Mouse (Mus musculus) MN1 (cell line): ENCODE results near the gene Tapt1.
A peak's percentile ranks its signal among the peaks of the same experiment; 100 is the strongest.
"Not testable (repeated sequence)": the region's sequence is repeated elsewhere in the genome, so short reads cannot be mapped to it uniquely, and the experiment has no call there.

Source experiments
- DNase-seq: peaks from one replicate; pipeline ENCODE4 v3.0.0-alpha.2; 2016; ENCODE audit warnings: low spot score

The Tapt1 gene

DNA sequence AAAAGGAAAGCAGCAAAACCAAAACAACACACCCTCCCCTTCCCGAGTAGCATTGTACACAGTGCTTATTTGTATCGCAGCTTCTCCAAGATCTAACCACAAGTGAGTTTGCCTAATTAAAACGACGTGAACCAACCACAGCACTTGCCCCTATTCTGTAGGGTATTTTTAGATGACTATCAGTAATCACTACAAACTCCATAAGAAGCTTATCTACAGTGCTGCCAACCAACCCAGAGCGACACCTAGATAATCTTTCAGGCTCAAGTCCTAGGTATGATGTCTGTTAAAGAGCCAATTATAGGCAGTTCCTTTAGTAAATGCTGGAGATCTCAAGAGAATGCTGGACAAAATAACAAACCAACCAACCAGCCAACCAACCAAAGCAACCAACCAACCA lies 28.6 kb downstream of the Tapt1 start:
- no peak for DNase-seq

DNA sequence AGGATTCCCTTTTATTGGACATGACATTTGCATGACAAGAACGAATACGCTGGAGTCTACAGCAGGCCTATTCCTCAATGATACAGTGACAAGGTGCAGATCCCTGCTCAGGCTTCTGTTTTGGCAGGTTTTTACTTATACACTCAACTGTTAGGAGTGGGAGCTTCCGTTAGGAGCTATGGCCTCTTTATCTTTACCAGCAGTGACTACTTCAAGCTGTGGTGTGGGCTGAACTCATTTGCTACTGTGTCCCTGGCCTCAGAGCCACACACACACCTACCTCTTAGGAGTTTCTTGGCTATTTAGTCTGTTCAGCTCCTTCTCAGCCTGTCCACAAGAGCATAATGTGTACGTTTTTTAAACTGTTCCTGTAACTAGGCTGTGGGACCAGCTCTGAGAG lies 30.3 kb downstream of the Tapt1 start:
- no peak for DNase-seq

DNA sequence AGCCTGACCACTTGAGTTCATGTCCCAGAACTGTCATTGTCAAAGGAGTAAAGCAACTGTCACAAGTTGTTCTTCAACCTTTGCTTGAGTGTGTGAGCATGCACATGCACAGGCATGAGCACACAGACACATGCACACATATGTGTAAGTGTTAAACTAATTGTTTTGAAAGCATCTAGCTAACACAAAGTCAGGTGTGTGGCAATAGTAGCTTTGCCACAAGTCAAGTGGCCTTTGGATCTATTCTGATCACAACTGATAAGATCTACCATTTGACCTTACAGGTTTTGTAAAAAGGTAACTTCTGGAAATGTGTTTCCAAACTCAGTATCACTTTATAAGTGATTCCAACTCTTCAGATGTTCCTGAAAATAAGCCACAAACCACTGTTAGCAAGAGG lies 39.1 kb downstream of the Tapt1 start:
- DNase-seq: no peak

DNA sequence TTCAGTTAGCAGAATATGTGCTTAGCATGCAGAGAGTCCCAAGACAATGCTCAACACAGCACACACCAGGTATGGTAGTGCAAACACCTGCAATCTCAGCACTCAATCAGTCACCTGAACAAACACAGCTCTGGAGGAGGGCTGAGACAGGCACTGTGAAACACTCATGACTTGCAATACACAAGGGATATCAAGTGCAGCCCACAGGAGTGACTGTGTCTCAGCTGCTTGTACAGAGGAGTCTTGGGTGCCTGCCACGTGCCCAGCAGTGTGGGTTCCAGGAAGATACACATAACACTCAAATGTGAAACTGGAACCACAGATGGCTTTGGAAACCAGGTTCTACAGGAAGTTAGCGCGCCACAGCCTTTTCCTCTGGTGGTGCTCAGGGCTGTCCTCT lies 44.8 kb downstream of the Tapt1 start:
- DNase-seq: no peak

DNA sequence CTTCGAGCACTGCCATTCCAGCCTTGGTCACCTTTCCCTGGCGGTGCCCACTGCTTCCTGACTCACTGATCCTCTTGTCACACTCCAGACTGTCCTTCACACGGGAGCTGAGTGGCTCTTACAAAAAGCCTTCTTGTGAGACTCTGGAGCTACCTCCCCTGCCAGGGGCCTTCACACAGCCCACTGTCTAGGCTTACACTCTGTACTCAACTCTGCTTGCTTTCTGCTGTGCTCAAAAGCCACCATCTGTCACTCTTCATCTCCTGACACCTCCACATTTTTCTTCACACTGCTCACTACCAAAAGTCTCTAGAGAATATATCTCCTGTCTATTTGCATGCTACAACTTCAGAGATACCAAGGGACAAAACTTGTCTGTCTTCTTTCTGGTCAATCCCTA lies 46.0 kb downstream of the Tapt1 start:
- no peak for DNase-seq

DNA sequence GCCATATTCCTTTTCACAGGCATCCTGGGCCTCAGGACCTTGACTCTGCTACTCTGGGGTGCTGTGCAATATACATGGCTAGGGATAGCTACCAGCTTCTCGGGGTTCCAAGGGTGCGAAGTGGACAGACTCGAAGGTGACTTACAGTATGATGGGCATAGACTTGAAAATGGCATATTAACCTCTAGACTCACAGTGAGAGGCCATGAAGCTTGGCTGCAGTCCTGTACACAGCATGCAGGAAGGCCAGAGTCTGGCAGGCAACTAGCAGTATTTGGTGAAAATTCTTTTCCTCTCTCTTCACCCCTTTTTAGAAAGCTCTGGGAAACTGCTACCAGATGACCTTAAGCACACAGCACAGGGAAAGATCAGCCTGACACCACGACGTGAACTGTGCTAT lies 52.4 kb downstream of the Tapt1 start:
- DNase-seq: no peak

DNA sequence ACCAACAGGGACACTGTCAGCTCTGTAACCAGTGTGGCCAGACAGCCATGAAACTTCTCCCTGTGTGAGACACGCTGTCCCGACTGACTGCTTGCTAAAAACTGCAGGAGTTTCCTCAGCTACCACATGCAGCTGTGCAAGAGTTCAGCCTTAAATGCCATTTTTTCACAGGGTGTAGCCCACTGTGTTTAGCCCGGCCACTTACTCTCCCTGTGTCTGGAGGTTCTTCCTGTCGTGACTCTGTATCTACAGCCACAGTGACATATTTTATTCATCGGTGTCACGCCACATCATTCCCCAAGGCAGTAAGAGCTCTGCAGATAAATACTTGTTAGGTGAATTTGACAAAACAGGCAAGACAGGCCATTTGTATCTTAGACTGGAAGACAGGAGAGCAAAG lies 59.6 kb downstream of the Tapt1 start:
- DNase-seq: no peak

DNA sequence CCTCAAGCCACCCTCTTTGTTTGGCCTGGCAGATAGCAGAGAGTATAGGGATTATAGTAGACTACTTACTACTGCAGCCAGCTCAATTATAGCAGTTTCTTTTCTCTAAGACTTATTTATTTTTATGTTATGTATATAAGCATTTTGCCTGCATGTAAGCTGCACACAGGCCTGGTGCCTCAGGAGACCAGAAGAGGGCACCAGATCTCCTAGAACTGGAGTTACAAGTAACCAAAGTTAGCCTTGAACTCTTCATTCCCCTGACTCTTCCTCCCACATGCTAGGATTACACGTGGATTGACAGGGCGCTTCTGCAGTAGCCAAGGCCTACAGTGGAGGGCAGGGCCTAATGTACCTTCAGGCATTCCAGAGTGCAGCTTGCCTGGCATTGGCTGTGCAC lies 60.6 kb downstream of the Tapt1 start:
- no peak for DNase-seq

DNA sequence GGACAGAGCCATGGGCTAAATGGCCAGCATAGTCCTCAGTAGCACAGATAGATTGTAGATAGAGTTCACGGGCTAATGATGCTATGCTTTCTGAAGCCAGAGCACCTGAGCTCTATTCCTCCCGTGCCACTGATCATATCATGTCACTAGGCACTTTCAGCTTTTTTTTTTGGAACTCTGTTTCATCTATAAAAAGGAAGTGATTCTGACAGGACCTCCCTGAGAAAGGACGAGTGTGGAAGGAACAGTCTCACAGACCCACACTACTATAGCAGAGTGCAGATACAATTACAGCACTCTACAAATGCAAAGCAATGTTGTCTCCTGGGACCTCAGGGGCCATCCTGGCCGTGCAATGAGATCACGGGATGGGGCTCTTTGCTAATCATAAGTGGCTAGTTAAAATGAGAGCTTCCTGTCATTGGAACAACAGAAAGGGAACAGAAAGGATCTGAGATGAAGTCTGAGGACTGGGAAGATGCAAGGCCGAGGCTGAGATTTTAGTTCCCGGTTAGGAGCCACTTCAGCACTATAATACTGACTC lies 62.1 kb downstream of the Tapt1 start:
- peak; percentile 41 for DNase-seq

DNA sequence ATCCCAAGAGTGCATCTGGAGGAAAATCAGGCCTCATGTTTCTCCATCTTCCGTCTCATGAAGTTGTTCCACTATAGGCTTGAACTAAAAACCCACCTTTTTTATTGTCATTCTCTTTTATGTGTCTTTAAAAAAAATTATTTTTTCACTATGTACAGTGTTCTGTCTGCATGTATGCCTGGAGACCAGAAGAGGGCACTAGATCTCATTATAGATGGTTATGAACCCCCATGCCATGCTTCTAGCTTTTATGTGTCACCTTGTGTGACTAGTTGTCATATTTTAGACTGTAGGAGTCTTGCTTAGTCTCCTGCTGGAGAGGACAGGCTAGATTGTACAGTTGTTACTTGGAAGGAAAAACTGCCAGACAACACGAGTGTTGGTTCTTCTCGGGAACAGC lies 63.1 kb downstream of the Tapt1 start:
- no peak for DNase-seq

DNA sequence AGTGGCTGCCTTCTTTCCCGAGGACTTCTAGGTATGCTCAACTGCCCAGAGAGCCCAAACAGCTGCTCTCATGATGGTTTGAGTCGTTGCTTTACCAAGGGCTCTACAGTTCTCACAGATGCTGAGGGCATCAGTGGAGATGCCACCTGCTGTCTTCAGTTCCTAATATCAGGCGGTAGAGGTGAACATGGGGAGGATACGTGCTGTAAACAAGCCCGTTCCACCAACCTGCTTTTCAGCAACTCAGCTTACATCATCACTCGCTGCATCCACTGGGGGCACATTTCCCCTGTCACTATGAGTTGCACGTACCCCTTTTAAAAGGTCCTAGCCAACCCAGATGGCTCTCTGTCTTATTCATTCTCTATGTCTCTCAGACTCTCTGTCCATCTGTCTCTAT lies 63.6 kb downstream of the Tapt1 start:
- no peak for DNase-seq

DNA sequence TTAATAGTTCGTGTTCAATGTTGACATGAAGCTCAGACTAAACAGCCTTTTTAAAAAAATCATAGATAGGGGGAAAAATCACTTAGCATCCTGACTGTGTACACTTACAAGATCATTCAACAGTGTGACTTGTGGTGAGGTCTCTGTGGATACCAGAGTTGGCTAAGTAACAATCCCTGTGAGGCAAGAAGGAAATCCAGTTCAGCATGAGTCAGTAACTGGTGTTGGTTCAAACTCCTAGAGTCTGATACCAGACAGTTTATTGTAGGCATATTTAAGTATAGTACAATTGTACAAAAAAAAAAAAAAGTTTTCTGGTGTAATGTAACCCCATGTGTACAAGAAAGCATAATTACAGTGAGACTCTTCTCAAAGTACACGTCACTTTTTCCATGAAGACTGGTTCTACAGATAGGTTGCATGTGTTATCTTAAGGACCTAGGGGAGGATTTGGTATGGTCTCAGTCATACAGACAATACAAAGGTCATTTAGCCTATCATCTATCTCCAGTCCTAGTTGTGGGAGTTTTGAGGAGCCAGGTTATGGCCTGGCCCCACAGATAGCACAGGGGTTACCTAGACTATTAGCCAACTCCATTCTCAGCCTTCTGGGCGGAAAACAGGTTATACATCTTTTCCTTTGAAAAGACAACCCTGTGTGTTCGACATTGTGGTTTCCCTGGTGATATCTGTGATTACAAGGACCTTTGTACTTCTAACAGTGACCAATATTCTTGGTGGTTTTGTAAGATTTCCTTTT lies 66.6 kb downstream of the Tapt1 start:
- DNase-seq: no peak

DNA sequence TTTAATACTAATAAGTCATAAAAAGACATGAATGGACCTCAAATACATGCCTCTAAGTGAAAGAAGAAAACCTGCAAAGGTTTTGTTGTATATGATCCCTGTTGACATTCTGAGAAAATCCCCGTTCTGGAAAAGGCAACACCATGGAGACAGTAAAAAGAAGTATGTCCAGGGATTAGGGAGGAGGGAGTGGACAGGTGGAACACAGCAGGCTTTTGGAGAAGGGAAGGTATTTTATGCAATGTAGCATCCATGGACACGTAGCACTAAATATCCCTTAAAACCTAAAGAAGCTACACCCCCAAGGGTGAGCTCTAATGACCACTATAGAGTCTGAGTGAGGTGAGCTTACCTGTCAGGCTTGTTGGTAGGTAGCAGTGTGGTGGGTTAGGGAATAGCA lies 67.2 kb downstream of the Tapt1 start:
- no peak for DNase-seq

DNA sequence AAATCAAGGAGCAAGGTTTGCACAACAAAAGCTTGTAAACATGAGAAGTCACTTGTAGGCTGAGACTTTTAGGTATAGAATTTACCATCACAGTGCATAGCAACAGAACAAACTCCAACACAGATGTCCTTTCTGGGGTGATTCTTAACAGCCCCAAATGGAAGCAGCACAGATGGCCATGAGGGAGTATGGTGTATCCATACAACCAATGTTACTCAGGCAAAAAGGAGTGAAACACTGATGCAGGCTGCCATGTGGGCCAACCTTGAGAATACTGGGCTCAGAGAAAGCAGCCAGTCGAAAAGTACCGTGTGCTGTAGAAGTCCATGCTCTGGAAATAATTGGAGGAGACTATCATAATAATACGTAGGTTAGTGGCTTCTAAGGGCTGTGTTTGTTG lies 68.0 kb downstream of the Tapt1 start:
- no peak for DNase-seq

DNA sequence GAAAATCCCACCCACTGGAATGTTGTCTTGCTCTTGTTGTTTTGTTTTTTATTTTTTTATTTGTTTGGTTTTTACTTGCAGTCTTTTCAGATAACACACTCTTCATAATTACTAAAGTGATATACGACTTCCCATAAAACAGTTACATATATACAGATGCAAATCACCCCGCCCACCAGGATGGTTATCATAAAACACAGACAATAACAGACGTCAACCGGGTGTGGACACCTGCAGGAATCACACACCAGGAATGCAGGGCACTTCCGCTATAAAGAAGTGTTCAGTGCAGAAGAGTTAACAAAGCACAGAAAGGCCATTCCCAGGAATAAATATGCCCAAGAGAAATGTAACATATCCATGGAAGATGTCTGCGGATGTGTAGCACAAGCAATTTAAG lies 68.7 kb downstream of the Tapt1 start:
- DNase-seq: no peak

DNA sequence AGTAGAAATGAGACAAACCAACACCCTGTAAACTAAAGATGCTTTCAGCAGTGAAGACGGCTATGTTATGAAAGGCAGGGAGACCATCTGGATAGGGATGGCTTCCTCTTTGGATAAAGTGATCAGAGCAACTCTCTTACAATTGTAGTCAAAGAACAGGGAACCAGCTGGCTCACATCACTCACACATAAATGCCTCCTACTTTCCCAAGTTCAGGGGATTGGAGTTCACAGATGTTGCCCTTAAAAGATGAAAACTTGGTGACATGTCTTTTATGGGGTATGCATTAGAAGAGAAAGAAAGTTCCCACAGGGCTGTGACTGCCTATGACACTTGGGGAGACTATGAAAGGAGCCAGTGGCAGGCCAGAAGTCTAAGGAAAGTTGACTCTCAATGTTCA lies 73.4 kb downstream of the Tapt1 start:
- DNase-seq: no peak

DNA sequence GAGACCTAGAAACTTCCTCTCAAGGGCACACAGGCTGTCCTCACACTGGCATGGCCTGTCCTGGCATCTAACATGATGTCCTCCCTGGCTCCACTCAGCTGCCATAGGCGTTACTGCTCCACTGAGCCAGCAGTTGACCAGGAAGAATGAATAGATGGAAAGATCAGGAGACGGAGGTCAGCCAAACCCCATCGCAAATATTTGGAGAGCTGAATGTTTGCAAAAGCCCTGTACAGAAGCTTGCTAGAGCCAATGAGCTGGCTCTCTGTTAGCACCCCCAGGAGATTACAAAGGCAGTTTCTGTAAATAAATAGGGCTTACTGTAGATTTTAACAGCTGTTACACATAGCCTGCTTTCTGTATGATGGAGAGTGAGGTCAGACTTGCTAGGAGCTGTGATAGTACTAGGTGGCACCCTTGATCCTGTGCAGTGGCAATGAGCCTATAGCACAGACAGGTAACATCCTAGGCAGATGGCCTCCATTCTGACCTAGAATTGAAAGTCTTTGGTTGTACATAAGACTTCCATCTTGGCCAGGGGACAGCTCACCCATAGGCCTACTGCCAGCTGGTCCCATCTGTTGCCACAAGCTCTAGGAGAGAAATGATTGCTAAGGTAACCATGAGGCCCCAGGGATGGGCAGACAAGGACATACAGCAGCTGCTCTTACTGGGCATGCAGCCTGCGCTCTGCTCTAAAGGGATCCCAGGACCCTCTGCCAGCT lies 74.9 kb downstream of the Tapt1 start:
- DNase-seq: no peak

DNA sequence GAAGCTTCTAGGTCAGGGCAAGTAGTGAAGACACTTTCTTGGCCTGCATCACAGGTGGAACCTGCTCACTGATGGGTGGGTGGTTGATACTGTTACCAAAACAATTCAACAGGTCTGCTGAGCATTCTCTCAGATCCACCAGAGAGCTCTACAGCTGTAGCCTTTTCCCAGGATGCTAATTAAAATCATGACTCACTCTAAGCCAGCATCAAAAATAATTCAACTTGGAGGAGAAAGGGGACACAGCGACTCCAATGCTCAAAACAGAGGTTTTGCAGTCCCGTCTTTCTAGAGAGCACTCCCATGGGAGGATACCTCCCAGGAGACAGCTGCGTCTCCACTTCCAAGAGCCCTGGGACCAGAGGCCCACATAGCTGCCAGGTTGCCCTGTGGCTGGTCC lies 78.7 kb downstream of the Tapt1 start:
- peak; percentile 23 for DNase-seq

DNA sequence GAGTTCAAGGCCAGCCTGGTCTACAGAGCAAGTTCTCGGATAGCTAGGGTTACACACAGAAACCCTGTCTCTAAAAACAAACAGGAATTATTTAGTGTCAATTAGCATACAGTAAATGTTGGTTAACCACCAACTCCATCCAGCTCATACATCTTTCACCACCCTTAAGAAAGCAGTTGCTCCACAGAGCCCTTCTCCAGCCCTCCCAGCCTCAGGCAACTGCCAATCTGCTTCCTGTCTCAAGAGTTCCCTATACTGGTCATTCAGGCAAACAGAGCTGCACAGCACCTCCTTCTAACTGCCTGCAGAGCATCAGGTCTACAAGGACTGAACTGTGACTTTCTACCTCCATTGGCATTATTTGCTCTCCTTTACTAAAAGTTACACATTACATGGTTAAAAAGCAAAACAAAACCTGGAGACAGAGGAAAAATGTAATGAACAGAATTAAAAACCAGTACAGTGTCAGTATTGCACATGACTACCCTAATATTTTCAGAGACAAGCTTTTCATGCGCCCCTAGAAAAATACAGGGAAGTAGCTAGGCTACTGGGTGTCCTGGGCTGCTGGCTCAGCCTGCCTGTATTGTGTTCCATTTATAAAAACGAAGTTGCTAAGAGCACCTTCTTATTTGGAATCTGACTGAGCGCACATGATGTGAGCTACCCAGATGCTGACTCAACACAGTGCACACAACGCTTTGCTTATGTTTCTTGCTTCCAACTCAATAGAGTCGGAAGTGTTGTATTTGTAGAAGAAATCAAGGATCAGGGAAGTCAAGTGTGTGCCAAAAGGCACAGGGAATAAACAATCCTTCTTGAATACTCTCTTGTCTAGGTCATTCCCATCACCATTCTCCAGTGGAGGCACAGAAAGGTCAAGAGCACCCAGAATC lies 79.7 kb downstream of the Tapt1 start:
- no peak for DNase-seq

DNA sequence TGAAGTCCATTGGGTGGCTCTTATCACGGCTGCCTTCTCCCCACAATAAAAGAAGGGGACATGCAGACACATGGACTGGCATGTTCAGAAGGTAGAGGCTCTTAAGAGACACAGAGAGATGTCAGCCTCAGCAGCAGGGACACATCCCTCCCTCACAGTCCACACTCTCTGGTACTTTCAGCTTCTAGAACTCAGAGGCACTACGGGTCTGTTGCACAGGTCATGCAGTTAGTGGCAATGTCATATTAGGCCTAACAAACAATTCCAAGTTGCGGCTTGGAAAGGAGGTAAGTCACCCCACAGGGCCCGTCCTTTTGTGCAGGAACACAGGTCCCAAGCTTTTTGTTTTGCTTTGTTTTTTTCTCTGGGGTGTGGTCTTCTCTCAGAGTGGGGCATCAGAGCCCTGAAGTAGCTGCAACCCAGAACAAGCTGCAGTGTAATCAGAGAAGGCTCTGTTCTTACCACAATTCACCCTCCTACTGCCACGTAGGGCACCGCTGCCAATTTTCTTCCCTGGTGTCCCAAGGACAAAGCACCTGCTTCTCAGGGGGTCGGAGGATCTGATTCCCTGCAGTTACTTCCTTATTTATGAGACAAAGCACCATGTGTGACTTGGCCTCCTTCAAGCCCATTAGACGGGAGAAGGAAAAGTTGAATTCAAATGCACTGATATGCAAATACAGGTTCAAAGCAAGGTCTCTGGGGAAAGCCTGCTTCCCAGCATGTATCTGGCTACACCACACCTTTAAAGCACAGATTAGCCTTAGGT lies 82.8 kb downstream of the Tapt1 start:
- DNase-seq: no peak

DNA sequence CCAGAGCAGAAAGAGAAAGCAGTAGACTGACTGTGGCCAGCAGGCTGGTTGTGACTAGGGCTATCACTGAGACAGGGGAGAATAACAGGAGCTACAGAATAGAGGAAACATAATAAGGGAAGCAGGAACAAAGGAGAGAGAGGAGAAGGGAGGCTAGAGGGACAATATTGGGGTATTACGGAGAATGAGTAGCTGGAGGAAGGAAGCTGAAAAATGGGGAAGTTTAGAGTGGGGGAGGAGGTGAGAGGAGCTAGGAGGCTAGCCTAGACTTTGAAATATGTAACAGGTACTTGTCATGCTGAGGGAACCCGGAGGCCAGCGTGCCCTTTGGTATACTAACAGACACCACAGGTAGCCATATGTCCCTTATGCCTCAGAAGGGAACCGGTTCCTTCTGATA lies 98.9 kb downstream of the Tapt1 start:
- DNase-seq: no peak

DNA sequence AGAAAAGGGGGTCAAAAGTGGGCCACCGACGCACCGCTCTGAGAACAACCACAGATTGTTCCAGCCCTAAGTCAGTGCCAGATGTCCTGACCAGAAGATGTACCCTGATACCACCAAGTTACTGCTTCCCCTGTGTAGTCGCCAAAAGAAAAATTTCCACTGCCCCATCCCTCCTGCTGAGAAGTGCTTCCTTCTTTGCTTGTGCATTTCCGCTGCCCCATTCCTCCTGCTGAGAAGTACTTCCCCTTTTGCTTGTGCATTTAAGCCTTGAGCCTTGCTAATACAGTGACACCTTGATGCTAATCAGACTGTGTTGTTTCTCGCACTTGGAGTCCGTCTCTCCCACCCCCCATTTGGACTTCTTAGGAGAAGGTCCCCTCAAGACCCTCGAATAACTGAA lies 99.9 kb downstream of the Tapt1 start:
- DNase-seq: not testable (repeated sequence)
